Mouse (Mus musculus) midbrain, embryonic 12.5 days (tissue): Measurements from ENCODE around the gene Fam114a2. TPM values are rescaled to one million over a fixed set of nuclear protein-coding genes. Genes with fewer than 3 reads are reported as not detected.

Source experiments
- ATAC-seq: fragments of 200-750 bp; cut with Nextera tagmentation; 2 replicates; pipeline ENCODE4 v1.8.0; 2017; ENCODE audit warnings: low read depth, moderate TSS enrichment, moderate library complexity; ENCODE audit not compliant: low FRiP score
- H3K27ac ChIP-seq: fragments of 300-500 bp; sonication (generic); replicated peaks from 2 replicates; pipeline ENCODE4 v1.5.1; 2016; ENCODE audit warnings: mild to moderate bottlenecking
- H3K27me3 ChIP-seq: fragments of 300-500 bp; sonication (generic); 2 replicates; pipeline ENCODE4 v1.6.1; 2016; ENCODE audit warnings: mild to moderate bottlenecking
- H3K36me3 ChIP-seq: fragments of 300-500 bp; sonication (generic); 2 replicates; pipeline ENCODE4 v1.6.1; 2016
- H3K4me1 ChIP-seq: fragments of 300-500 bp; sonication (generic); 2 replicates; pipeline ENCODE4 v1.6.1; 2016
- H3K4me2 ChIP-seq: fragments of 300-500 bp; sonication (generic); replicated peaks from 2 replicates; pipeline ENCODE4 v1.6.1; 2016; ENCODE audit warnings: mild to moderate bottlenecking, moderate library complexity
- H3K4me3 ChIP-seq: fragments of 300-500 bp; sonication (generic); 2 replicates; pipeline ENCODE4 v1.5.1; 2016; ENCODE audit warnings: mild to moderate bottlenecking
- H3K9ac ChIP-seq: fragments of 300-500 bp; sonication (generic); replicated peaks from 2 replicates; pipeline ENCODE4 v1.6.1; 2016; ENCODE audit warnings: mild to moderate bottlenecking, moderate library complexity
- H3K9me3 ChIP-seq: fragments of 300-500 bp; sonication (generic); 2 replicates; pipeline ENCODE4 v1.6.1; 2016; ENCODE audit warnings: mild to moderate bottlenecking
- WGBS: fragments of 180-500 bp; shearing (Covaris S2); methylation state at CpG from one replicate; pipeline ENCODE4 v1.1.7; 2016; 5-methylcytosine and 5-hydroxymethylcytosine counted together
- polyA plus RNA-seq: library from polyadenylated mRNA; unstranded; fragments of >200 nt; fragmentation: Nextera tagmentation; extraction: Ambion mirVana; gene quantifications from 2 replicates; pipeline ENCODE4 v1.2.1, GENCODE M21; 2016

The Fam114a2 gene
- polyA plus RNA-seq, 1 experiment from 2014 or later, result 81.0 TPM

- no peak overlapping the region for H3K4me2 ChIP-seq
- H3K4me3 ChIP-seq, result no peak overlapping the region
- H3K9ac ChIP-seq, result no peak overlapping the region
- ATAC-seq, result no peak
- H3K27me3 ChIP-seq, result no peaks in the 10 kb centered on the region
- peaks cover 19% of the 10 kb centered on the region; the same call in 1 of the 2 replicates for H3K36me3 ChIP-seq
- no peak overlapping the region for H3K27ac ChIP-seq
- no peaks in the 10 kb centered on the region for H3K9me3 ChIP-seq
- H3K4me1 ChIP-seq, result peaks cover 21% of the 10 kb centered on the region
- 87% methylated on average over 5 of the region's 5 CpGs for WGBS
Observed at GRCm38 (mm10) chr11:57535912-57536311, 17.5 kb upstream of the Fam114a2 start.

- no peak overlapping the region for H3K9ac ChIP-seq
- no peak for ATAC-seq
- no peak overlapping the region for H3K4me2 ChIP-seq
- WGBS, result 88% methylated on average over 4 of the region's 4 CpGs
- H3K27me3 ChIP-seq, result no peaks in the 10 kb centered on the region
- no peaks in the 10 kb centered on the region for H3K9me3 ChIP-seq
- no peak overlapping the region for H3K4me3 ChIP-seq
- peaks cover 44% of the 10 kb centered on the region for H3K36me3 ChIP-seq
- H3K27ac ChIP-seq, result peak overlapping the region; percentile 85
- H3K4me1 ChIP-seq, result peaks cover 16% of the 10 kb centered on the region
Observed at GRCm38 (mm10) chr11:57532306-57532705, 13.9 kb upstream of the Fam114a2 start.

GRCm38 (mm10) chr11:57531300-57531950 lies 13.0 kb upstream of the Fam114a2 start:
- Histone ChIP-seq H3K9me3 (no peaks in the 10 kb centered on the region), H3K9ac (no peak overlapping the region), H3K4me3 (no peak overlapping the region), H3K4me1 (peaks cover 16% of the 10 kb centered on the region), H3K36me3 (peaks cover 44% of the 10 kb centered on the region), H3K27ac (peak overlapping the region; percentile 85), H3K4me2 (peak overlapping the region; percentile 24; the same call in 1 of the 2 replicates), H3K27me3 (no peaks in the 10 kb centered on the region)
- ATAC-seq, result peak; percentile 80
- 22% methylated on average over 11 of the region's 11 CpGs for WGBS

GRCm38 (mm10) chr11:57529111-57529510 lies 10.7 kb upstream of the Fam114a2 start:
- 94% methylated on average over 3 of the region's 3 CpGs for WGBS
- H3K27me3 ChIP-seq, result no peaks in the 10 kb centered on the region
- peaks cover 16% of the 10 kb centered on the region for H3K4me1 ChIP-seq
- H3K9ac ChIP-seq, result no peak overlapping the region
- no peak overlapping the region for H3K4me3 ChIP-seq
- H3K9me3 ChIP-seq, result no peaks in the 10 kb centered on the region
- H3K27ac ChIP-seq, result no peak overlapping the region
- peaks cover 40% of the 10 kb centered on the region for H3K36me3 ChIP-seq
- no peak for ATAC-seq
- no peak overlapping the region for H3K4me2 ChIP-seq

DNA sequence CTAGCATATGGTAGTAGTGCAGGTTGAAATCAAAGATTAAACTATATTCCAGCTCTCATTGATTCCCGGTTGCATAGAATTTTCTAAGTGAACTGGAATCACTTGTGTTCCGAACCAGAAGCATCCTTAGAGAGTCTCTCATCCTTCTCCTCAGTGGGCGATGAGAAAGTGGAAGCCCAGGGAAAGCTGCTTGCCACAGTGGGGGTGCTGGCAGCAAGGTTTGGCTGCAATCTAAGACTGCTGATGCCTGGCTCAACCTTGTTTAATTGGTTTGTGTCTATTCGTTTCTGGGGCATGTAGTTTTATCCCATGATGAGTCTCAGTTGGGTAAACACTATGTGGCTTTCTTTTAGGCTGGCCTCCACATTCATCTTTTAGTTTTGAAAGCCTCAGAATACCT lies 9.1 kb upstream of the Fam114a2 start:
- Histone ChIP-seq H3K27ac (no peak overlapping the region), H3K4me3 (no peak overlapping the region), H3K4me1 (peaks cover 20% of the 10 kb centered on the region), H3K4me2 (no peak overlapping the region), H3K9ac (no peak overlapping the region), H3K9me3 (no peaks in the 10 kb centered on the region), H3K36me3 (peaks cover 30% of the 10 kb centered on the region), H3K27me3 (no peaks in the 10 kb centered on the region)
- ATAC-seq, result no peak
- WGBS, result 88% methylated on average over 4 of the region's 4 CpGs

DNA sequence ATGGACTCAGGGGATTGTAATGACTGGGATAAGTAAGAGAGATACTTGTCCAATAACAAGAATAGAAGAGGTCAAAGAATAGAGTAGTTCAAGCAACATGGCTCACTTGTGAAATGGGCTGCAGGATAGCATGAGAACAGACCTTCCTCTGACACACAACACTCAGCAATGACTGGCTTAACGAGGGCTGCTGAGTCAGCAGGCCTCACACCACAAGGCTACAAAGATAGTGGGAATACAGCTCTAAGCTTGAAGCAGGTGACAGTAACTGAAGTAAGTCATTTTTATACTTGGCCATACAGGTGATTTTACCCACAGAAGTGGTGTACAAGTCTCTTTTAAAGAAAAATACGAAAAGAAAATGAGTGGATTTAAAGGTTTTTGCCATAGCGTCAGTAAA lies 7.5 kb upstream of the Fam114a2 start:
- no peaks in the 10 kb centered on the region for H3K27me3 ChIP-seq
- H3K9ac ChIP-seq, result no peak overlapping the region
- H3K4me3 ChIP-seq, result no peak overlapping the region
- H3K4me2 ChIP-seq, result no peak overlapping the region
- H3K36me3 ChIP-seq, result peaks cover 35% of the 10 kb centered on the region
- WGBS, result 88% methylated on average over 3 of the region's 3 CpGs
- H3K4me1 ChIP-seq, result peaks cover 8% of the 10 kb centered on the region; the same call in 1 of the 2 replicates
- no peak for ATAC-seq
- no peaks in the 10 kb centered on the region for H3K9me3 ChIP-seq
- H3K27ac ChIP-seq, result no peak overlapping the region

DNA sequence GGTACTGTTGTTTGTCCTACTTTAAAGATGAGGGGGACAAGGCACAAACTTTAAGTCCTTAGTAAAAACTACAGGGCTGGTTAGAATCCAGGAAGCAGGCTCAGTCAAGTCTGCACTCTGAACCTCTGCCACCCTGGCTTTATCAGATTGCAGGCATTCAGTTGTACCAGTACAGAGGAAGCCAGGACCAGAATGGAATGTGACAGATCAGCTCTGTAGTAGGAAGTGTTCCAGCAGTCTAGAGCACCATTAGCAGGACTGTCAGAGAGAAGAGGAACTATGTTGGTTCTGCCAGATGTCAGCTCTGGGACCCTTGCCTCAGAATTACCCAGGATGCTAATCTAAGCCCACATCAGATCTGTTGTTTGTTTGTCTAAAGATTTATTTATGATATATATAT lies 6.2 kb upstream of the Fam114a2 start:
- H3K4me1 ChIP-seq, result 0 out of 2 replicates have a peak, but pooled peaks cover 4% of the 10 kb centered on the region
- H3K9ac ChIP-seq, result no peak overlapping the region
- peaks cover 25% of the 10 kb centered on the region for H3K36me3 ChIP-seq
- H3K27me3 ChIP-seq, result no peaks in the 10 kb centered on the region
- ATAC-seq, result no peak
- no peak overlapping the region for H3K4me3 ChIP-seq
- no peak overlapping the region for H3K27ac ChIP-seq
- no peak overlapping the region for H3K4me2 ChIP-seq
- no peaks in the 10 kb centered on the region for H3K9me3 ChIP-seq

DNA sequence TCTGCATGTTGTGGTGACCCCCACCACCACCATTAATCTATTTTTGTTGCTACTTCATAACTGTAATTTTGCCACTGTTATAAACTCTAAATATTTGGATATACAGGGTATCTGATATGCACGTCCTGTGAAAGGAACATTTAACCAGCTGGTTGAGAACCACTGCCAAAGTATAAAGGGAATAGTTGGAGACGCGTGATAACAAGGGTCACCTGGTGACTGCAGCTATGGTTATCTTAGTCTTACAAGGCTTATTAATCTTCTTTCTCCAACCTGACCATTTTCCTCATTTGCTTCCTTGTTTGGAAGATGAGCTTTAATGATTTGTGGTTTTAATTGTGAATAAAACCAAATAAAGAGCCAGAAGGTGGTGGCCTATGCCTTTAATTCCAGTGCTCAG lies 5.0 kb upstream of the Fam114a2 start:
- H3K4me2 ChIP-seq, result no peak overlapping the region
- no peak for ATAC-seq
- H3K4me1 ChIP-seq, result peaks cover 11% of the 10 kb centered on the region
- no peak overlapping the region for H3K27ac ChIP-seq
- H3K9ac ChIP-seq, result no peak overlapping the region
- no peaks in the 10 kb centered on the region for H3K27me3 ChIP-seq
- no peak overlapping the region for H3K4me3 ChIP-seq
- no peaks in the 10 kb centered on the region for H3K9me3 ChIP-seq
- peaks cover 18% of the 10 kb centered on the region for H3K36me3 ChIP-seq
- 95% methylated on average over 3 of the region's 3 CpGs for WGBS

DNA sequence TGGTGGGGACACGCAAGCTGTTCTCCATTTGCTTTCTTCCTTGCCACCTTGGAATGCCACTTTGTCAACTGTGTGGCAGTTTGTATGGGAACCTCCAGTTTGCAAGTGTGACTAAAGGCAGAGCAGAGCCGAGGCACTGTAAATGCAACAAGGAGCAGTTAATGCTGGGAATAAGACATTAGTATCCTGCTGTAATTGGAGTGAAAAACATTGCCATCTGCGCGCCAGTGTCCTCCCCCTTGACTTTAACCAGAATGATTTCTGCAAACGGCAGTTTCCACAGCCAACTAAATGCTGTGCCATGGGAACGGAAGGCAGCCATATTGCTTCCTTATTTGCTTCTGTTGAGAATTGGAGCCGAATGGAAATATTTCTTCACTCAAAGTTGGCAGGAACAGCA lies 3.6 kb upstream of the Fam114a2 start:
- H3K9ac ChIP-seq, result no peak overlapping the region
- no peak for ATAC-seq
- no peak overlapping the region for H3K4me3 ChIP-seq
- no peak overlapping the region for H3K4me2 ChIP-seq
- 0 out of 2 replicates have a peak, but pooled peaks cover 10% of the 10 kb centered on the region for H3K36me3 ChIP-seq
- H3K27ac ChIP-seq, result no peak overlapping the region
- H3K9me3 ChIP-seq, result no peaks in the 10 kb centered on the region
- 89% methylated on average over 7 of the region's 7 CpGs for WGBS
- peaks cover 18% of the 10 kb centered on the region for H3K4me1 ChIP-seq
- no peaks in the 10 kb centered on the region for H3K27me3 ChIP-seq

DNA sequence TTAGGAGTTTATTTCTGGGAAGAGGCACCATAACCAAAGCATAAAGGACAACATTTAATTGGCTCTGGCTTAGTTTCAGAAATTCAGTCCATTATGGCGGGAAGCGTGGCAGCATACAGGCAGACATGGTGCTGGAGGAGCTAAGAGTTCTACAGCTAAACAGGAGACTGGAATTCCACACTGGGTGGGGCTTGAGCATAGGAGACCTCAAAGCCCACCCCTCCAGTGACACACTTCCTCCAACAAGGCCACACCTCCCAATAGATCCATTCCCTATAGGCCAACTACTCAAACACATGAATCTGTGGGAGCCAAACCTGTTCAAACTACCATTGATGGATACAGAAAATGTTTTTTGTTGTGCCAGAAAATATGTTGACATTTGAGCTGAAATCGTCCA lies 2.8 kb upstream of the Fam114a2 start:
- no peak for ATAC-seq

DNA sequence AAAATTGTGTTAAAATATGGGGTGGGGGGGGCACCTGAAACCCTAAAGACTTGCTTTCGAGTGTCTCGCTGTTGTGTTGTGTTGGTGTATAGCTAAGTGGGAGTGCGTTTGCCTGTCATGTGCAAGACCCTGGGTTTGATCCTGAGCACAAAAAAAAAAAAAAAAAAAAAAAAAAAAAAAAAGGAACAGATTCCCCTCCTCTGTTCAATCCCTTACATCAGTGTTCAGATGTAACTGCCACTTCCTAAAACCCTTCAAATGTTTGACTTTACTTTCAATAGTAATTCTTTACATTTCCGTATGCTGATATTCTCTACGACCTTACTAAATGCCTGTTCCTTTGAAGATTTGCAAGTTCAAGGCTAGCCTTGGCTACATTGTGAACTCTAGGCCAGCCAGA lies 887 bp upstream of the Fam114a2 start:
- H3K36me3 ChIP-seq, result 0 out of 2 replicates have a peak, but pooled peaks cover 10% of the 10 kb centered on the region
- H3K27ac ChIP-seq, result no peak overlapping the region
- peak overlapping the region; percentile 92 for H3K4me3 ChIP-seq
- peaks cover 21% of the 10 kb centered on the region for H3K4me1 ChIP-seq
- no peak for ATAC-seq
- no peaks in the 10 kb centered on the region for H3K27me3 ChIP-seq
- H3K9me3 ChIP-seq, result no peaks in the 10 kb centered on the region
- 70% methylated on average over 5 of the region's 5 CpGs for WGBS
- H3K4me2 ChIP-seq, result peak overlapping the region; percentile 75
- peak overlapping the region; percentile 79; the same call in 1 of the 2 replicates for H3K9ac ChIP-seq

More for the DNA sequence above, 2.8 kb upstream of the Fam114a2 start:
- H3K4me3 ChIP-seq, result no peak overlapping the region
- H3K9me3 ChIP-seq, result no peaks in the 10 kb centered on the region
- H3K4me2 ChIP-seq, result no peak overlapping the region
- H3K36me3 ChIP-seq, result 0 out of 2 replicates have a peak, but pooled peaks cover 10% of the 10 kb centered on the region
- no peak overlapping the region for H3K9ac ChIP-seq
- no peaks in the 10 kb centered on the region for H3K27me3 ChIP-seq
- 94% methylated on average over 3 of the region's 3 CpGs for WGBS
- no peak overlapping the region for H3K27ac ChIP-seq
- peaks cover 21% of the 10 kb centered on the region for H3K4me1 ChIP-seq

- Histone ChIP-seq H3K9me3 (no peaks in the 10 kb centered on the region), H3K4me1 (peaks cover 19% of the 10 kb centered on the region), H3K4me2 (peak overlapping the region; percentile 75), H3K27me3 (no peaks in the 10 kb centered on the region), H3K36me3 (0 out of 2 replicates have a peak, but pooled peaks cover 13% of the 10 kb centered on the region), H3K27ac (peak overlapping the region; percentile 79), H3K4me3 (peak overlapping the region; percentile 92), H3K9ac (peak overlapping the region; percentile 79)
- WGBS, result under 1% methylated on average over 15 of the region's 16 CpGs
- ATAC-seq, result no peak
Observed at GRCm38 (mm10) chr11:57518751-57519148, 333 bp upstream of the Fam114a2 start.
